Mouse (Mus musculus): ENCODE measurements around the gene Zg16.

Gene Zg16

GRCm38 (mm10) chr7:127004122-127004875 is 82.8 kb downstream of the Zg16 start:
- no peak for DNase-seq (ENCODE audit: extremely low spot score)

- no peak for DNase-seq (ENCODE audit: extremely low spot score)
Measured at GRCm38 (mm10) chr7:127003620-127004019, 83.5 kb downstream of the Zg16 start.
